Mouse (Mus musculus) testis, postnatal 14 days (tissue): ENCODE measurements around the gene Etv6.
"Not testable (repeated sequence)": the region's sequence is repeated elsewhere in the genome, so short reads cannot be mapped to it uniquely, and the experiment has no call there.

Experiments
- DNase-seq: peaks from one replicate; pipeline ENCODE4 v3.0.0; 2021; ENCODE audit warnings: low spot score

Gene Etv6

GRCm38 (mm10) chr6:134035490-134036405 lies at the start of gene Etv6:
TSS of gene Etv6 (plus strand) at chr6:134035700.
- DNase-seq = peak; percentile 83

- DNase-seq = no peak
Measured at GRCm38 (mm10) chr6:133986161-133986560, 49.3 kb upstream of the Etv6 start.

GRCm38 (mm10) chr6:133987068-133987591 lies 48.4 kb upstream of the Etv6 start:
- no peak for DNase-seq

GRCm38 (mm10) chr6:133988011-133988410 lies 47.5 kb upstream of the Etv6 start:
- no peak for DNase-seq

- no peak for DNase-seq
Measured at GRCm38 (mm10) chr6:133997461-133997860, 38.0 kb upstream of the Etv6 start.

- no peak for DNase-seq
Measured at GRCm38 (mm10) chr6:133997935-133998334, 37.6 kb upstream of the Etv6 start.

GRCm38 (mm10) chr6:134014488-134015110 lies 20.9 kb upstream of the Etv6 start:
- not testable (repeated sequence) for DNase-seq

- no peak for DNase-seq
Measured at GRCm38 (mm10) chr6:134018807-134019206, 16.7 kb upstream of the Etv6 start.

- DNase-seq = no peak
Measured at GRCm38 (mm10) chr6:134020821-134021220, 14.7 kb upstream of the Etv6 start.

GRCm38 (mm10) chr6:134026264-134026663 lies 9.2 kb upstream of the Etv6 start:
- no peak for DNase-seq

- no peak for DNase-seq
Measured at GRCm38 (mm10) chr6:134027022-134027421, 8.5 kb upstream of the Etv6 start.

GRCm38 (mm10) chr6:134032451-134032850 lies 3.0 kb upstream of the Etv6 start:
- no peak for DNase-seq

GRCm38 (mm10) chr6:134034436-134034835 lies 1.1 kb upstream of the Etv6 start:
- DNase-seq = no peak

GRCm38 (mm10) chr6:134034904-134035489 lies 503 bp upstream of the Etv6 start:
- peak; percentile 79 for DNase-seq

GRCm38 (mm10) chr6:134036491-134036911 lies 1.0 kb downstream of the Etv6 start:
- DNase-seq = no peak

GRCm38 (mm10) chr6:134036951-134037431 lies 1.5 kb downstream of the Etv6 start:
- no peak for DNase-seq

- DNase-seq = no peak
Measured at GRCm38 (mm10) chr6:134037960-134038359, 2.5 kb downstream of the Etv6 start.

- peak; percentile 29 for DNase-seq
Measured at GRCm38 (mm10) chr6:134038881-134039280, 3.4 kb downstream of the Etv6 start.

GRCm38 (mm10) chr6:134039351-134039750 lies 3.9 kb downstream of the Etv6 start:
- no peak for DNase-seq

- DNase-seq = no peak
Measured at GRCm38 (mm10) chr6:134040312-134040711, 4.8 kb downstream of the Etv6 start.

- DNase-seq = no peak
Measured at GRCm38 (mm10) chr6:134041286-134041685, 5.8 kb downstream of the Etv6 start.

- no peak for DNase-seq
Measured at GRCm38 (mm10) chr6:134041916-134042315, 6.4 kb downstream of the Etv6 start.
